Mouse (Mus musculus): ENCODE results near the gene Samd4.

The Samd4 gene

GRCm38 (mm10) chr14:47074045-47074666, 191.5 kb downstream of the Samd4 start:
- peak; percentile 30 for DNase-seq (ENCODE audit: low read depth, low spot score)

GRCm38 (mm10) chr14:47075010-47075677, 192.5 kb downstream of the Samd4 start:
- no peak for DNase-seq (ENCODE audit: low read depth, low spot score)

- DNase-seq (ENCODE audit: low read depth, low spot score): no peak
Measured at GRCm38 (mm10) chr14:47075856-47076255, 193.2 kb downstream of the Samd4 start.

GRCm38 (mm10) chr14:47076956-47077575, 194.4 kb downstream of the Samd4 start:
- peak; percentile 60 for DNase-seq (ENCODE audit: low read depth, low spot score)

GRCm38 (mm10) chr14:47077576-47077970, 194.9 kb downstream of the Samd4 start:
- DNase-seq (ENCODE audit: low read depth, low spot score): no peak

- no peak for DNase-seq (ENCODE audit: low read depth, low spot score)
Measured at GRCm38 (mm10) chr14:47079911-47080310, 197.3 kb downstream of the Samd4 start.

- no peak for DNase-seq (ENCODE audit: low read depth, low spot score)
Measured at GRCm38 (mm10) chr14:47083311-47083710, 200.7 kb downstream of the Samd4 start.

- DNase-seq (ENCODE audit: low read depth, low spot score): no peak
Measured at GRCm38 (mm10) chr14:47083838-47084237, 201.2 kb downstream of the Samd4 start.

- DNase-seq (ENCODE audit: low read depth, low spot score): no peak
Measured at GRCm38 (mm10) chr14:47084686-47085085, 202.0 kb downstream of the Samd4 start.

GRCm38 (mm10) chr14:47086123-47086522, 203.5 kb downstream of the Samd4 start:
- DNase-seq (ENCODE audit: low read depth, low spot score): peak; percentile 55

- DNase-seq (ENCODE audit: low read depth, low spot score): peak; percentile 69
Measured at GRCm38 (mm10) chr14:47086743-47087142, 204.1 kb downstream of the Samd4 start.

- DNase-seq (ENCODE audit: low read depth, low spot score): peak; percentile 77
Measured at GRCm38 (mm10) chr14:47087182-47087581, 204.5 kb downstream of the Samd4 start.

GRCm38 (mm10) chr14:47087669-47088250, 205.1 kb downstream of the Samd4 start:
- DNase-seq (ENCODE audit: low read depth, low spot score): no peak

- DNase-seq (ENCODE audit: low read depth, low spot score): no peak
Measured at GRCm38 (mm10) chr14:47088339-47088738, 205.7 kb downstream of the Samd4 start.

GRCm38 (mm10) chr14:47089153-47089552, 206.5 kb downstream of the Samd4 start:
- no peak for DNase-seq (ENCODE audit: low read depth, low spot score)

- no peak for DNase-seq (ENCODE audit: low read depth, low spot score)
Measured at GRCm38 (mm10) chr14:47091908-47092307, 209.3 kb downstream of the Samd4 start.

- no peak for DNase-seq (ENCODE audit: low read depth, low spot score)
Measured at GRCm38 (mm10) chr14:47093355-47093792, 210.7 kb downstream of the Samd4 start.

- DNase-seq (ENCODE audit: low read depth, low spot score): no peak
Measured at GRCm38 (mm10) chr14:47095036-47095435, 212.4 kb downstream of the Samd4 start.

- no peak for DNase-seq (ENCODE audit: low read depth, low spot score)
Measured at GRCm38 (mm10) chr14:47096357-47096756, 213.7 kb downstream of the Samd4 start.

- DNase-seq (ENCODE audit: low read depth, low spot score): peak; percentile 22
Measured at GRCm38 (mm10) chr14:47104246-47105173, 221.9 kb downstream of the Samd4 start.

GRCm38 (mm10) chr14:47105174-47105557, 222.5 kb downstream of the Samd4 start:
- no peak for DNase-seq (ENCODE audit: low read depth, low spot score)

Data from A20 (cell line).